Mouse (Mus musculus): Measurements from ENCODE around the gene Gxylt1. TPM values are rescaled to one million over a fixed set of nuclear protein-coding genes. Genes with fewer than 3 reads are reported as not detected.
"Not testable (repeated sequence)": the region's sequence is repeated elsewhere in the genome, so short reads cannot be mapped to it uniquely, and the experiment has no call there.

Gene Gxylt1
- total RNA-seq (2014; rRNA removed) = 5.7 and 6.1 TPM in 2 replicates
- polyA plus RNA-seq (2012; rRNA removed) = 1.4 and 1.5 TPM in 2 replicates

DNA sequence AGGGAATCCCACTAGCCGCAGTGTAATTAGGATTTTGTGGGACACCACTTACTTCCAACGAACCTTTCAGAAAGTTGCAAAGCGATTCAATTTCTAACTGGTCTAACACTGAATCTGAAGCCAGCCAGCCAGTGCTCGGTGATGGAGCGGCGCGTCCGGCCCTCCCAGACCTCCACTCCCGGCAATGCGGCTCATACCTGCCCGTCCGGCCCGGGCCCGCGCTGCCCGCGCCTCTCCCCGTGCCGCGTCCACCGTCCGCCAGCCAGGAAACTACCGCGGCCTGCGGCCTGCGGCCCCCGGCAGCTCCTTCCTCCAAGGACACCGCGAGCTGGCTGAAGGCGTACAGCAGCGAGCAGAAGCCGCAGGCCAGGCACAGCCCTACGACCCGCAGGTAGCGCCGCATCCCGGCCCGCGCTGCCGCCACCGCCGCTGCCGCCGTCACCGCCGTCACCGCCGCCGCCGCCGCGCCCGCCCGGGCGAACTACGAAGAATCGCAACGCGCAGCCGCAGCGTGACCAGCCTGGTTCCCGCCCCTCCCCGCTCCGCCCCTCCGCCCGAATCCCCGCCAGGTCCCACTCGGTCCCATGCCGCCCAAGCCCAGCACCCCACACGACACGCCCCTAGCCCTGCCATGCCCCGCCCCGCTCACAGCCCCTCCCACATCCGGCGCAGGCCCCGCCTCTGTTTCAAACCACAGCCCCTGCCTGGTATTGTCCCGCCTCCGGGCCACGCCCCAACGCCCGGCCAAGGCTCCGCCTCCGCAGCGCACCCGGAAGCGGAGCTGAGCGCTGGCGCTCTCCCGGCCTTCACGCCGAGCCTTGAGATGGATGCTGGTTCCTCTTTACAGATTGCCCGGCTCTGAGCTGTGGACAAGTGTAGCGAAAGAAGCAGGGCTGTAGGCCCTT lies at the start of gene Gxylt1:
Gene Gxylt1 (minus strand): TSS at position 501 of the 905 bp plus-strand sequence.
- H3K4me3 ChIP-seq (ENCODE audit: insufficient read depth, low read depth, low read length) = peak within 1 kb of the TSS; percentile 79
- H3K4me1 ChIP-seq (ENCODE audit: control insufficient read depth, insufficient read depth, low read length) = peaks cover 5% of the 10 kb centered on the region
- peak; percentile 69; the same call in 1 of the 2 replicates for TF ChIP-seq POLR2A (IDR thresholded peaks at IDR 0.05; ENCODE audit: extremely low read depth, insufficient read depth, low read length)
- TF ChIP-seq CTCF (IDR thresholded peaks at IDR 0.05; ENCODE audit: low read depth, low read length) = no peak
- peak within 1 kb of the TSS; percentile 92 for H3K9ac ChIP-seq (ENCODE audit: low read depth, low read length)
- peak; percentile 82 for DNase-seq (ENCODE audit: extremely low read depth, low read depth, low spot score)
- no peaks in the 10 kb centered on the region for H3K36me3 ChIP-seq (ENCODE audit: control insufficient read depth, insufficient read depth, low read length)
- peak within 1 kb of the TSS; percentile 34; the same call in 1 of the 2 replicates for H3K27ac ChIP-seq (replicated peaks; ENCODE audit: insufficient read depth, low read depth, low read length)
- H3K27me3 ChIP-seq (ENCODE audit: control insufficient read depth, insufficient read depth, low read length) = no peaks in the 10 kb centered on the region
- H3K79me2 ChIP-seq (ENCODE audit: control insufficient read depth, insufficient read depth, low read length) = peaks cover 18% of the 10 kb centered on the region; the same call in 1 of the 2 replicates
- WGBS = under 1% methylated on average over 93 of the region's 93 CpGs

DNA sequence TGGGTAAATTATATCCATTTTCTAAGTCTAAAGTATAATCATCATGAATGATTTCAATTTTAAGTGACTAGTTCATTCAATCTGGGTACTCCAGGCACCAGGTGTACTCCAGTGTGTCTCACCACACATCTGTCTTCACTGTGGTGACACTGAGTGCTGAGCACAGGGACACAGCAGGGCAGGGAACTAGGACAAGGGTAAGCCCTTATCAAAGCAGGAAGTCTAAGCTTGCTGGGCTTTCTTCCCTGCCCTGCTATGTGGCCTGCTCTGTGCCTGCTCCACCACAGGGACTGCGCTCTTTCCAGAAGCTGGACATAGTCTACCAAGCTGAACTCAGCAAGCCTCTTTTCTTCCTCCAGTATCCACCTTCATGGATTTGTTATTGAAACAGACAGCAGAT lies 43.8 kb upstream of the Gxylt1 start:
- Histone ChIP-seq H3K4me3 (ENCODE audit: insufficient read depth, low read depth, low read length) (no peak overlapping the region), H3K27ac (replicated peaks; ENCODE audit: insufficient read depth, low read depth, low read length) (no peak overlapping the region), H3K36me3 (ENCODE audit: control insufficient read depth, insufficient read depth, low read length) (no peaks in the 10 kb centered on the region), H3K27me3 (ENCODE audit: control insufficient read depth, insufficient read depth, low read length) (no peaks in the 10 kb centered on the region), H3K79me2 (ENCODE audit: control insufficient read depth, insufficient read depth, low read length) (peaks cover 15% of the 10 kb centered on the region; the same call in 1 of the 2 replicates), H3K9ac (ENCODE audit: low read depth, low read length) (no peak overlapping the region), H3K4me1 (ENCODE audit: control insufficient read depth, insufficient read depth, low read length) (no peaks in the 10 kb centered on the region)
- WGBS = 44% methylated on average over 1 of the region's 1 CpGs
- peak; percentile 69 for DNase-seq (ENCODE audit: extremely low read depth, low read depth, low spot score)
- no peak for TF ChIP-seq CTCF (IDR thresholded peaks at IDR 0.05; ENCODE audit: low read depth, low read length)
- no peak for TF ChIP-seq POLR2A (IDR thresholded peaks at IDR 0.05; ENCODE audit: extremely low read depth, insufficient read depth, low read length)

DNA sequence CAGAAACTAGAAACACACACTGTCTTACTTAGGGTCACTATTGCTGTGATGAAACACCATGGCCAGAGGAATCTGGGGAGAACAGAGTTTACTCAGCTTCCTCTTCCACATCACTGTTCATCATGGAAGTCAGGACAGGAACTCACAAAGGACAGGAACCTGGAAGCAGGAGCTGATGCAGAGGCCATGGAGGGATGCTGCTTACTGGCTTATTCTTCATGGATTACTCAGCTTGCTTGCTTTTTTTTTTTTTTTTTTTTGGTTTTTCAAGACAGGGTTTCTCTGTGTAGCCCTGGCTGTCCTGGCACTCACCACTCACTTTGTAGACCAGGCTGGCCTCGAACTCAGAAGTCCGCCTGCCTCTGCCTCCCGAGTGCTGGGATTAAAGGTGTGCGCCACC lies 35.3 kb upstream of the Gxylt1 start:
- not testable (repeated sequence) for H3K36me3 ChIP-seq (ENCODE audit: control insufficient read depth, insufficient read depth, low read length); H3K27me3 ChIP-seq (ENCODE audit: control insufficient read depth, insufficient read depth, low read length); H3K4me3 ChIP-seq (ENCODE audit: insufficient read depth, low read depth, low read length); H3K27ac ChIP-seq (replicated peaks; ENCODE audit: insufficient read depth, low read depth, low read length); H3K9ac ChIP-seq (ENCODE audit: low read depth, low read length); H3K4me1 ChIP-seq (ENCODE audit: control insufficient read depth, insufficient read depth, low read length)
- 98% methylated on average over 4 of the region's 4 CpGs for WGBS
- peak; percentile 17 for DNase-seq (ENCODE audit: extremely low read depth, low read depth, low spot score)
- peaks cover 21% of the 10 kb centered on the region; the same call in 1 of the 2 replicates for H3K79me2 ChIP-seq (ENCODE audit: control insufficient read depth, insufficient read depth, low read length)

DNA sequence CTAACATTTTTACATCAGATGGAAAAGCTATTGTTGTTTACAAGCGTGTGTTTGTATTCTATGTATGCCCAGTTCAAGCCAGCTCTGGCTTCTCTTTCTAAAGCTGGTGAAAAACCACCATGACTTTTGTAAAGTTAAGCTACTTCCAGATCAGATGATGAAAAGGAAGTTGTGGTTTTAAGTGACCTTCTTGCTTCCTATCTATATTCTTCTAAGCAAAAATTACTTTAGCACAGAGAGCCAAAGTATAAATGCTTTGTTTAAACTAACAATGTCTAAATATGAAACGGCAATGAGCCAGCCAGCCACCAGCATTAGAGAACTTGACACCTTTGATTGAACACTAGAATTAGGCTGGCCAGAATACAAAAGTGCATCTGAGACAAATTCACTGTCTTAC lies 23.2 kb upstream of the Gxylt1 start:
- no peak for DNase-seq (ENCODE audit: extremely low read depth, low read depth, low spot score)

DNA sequence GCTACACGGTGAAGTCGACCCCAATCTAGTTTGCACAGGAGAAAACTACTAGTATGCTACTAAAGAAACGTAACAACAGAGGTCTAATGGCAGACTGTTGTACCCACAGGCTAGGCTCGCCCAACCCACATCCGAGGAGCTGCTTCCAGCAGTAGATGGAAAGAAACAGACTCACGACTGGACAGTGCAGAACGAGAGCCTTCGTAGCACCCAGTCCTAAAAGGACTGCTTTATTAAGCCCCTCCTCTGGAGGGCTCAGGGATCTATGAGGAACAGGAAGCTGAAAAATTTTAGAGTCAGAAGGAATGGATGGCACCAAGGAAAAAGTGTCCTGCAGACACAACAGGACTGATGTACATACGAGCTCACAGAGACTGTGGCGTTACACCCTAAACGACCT lies 19.5 kb upstream of the Gxylt1 start:
- no peak overlapping the region for H3K27ac ChIP-seq (replicated peaks; ENCODE audit: insufficient read depth, low read depth, low read length)
- no peak for DNase-seq (ENCODE audit: extremely low read depth, low read depth, low spot score)
- H3K27me3 ChIP-seq (ENCODE audit: control insufficient read depth, insufficient read depth, low read length) = no peaks in the 10 kb centered on the region
- TF ChIP-seq POLR2A (IDR thresholded peaks at IDR 0.05; ENCODE audit: extremely low read depth, insufficient read depth, low read length) = no peak
- TF ChIP-seq CTCF (IDR thresholded peaks at IDR 0.05; ENCODE audit: low read depth, low read length) = no peak
- 80% methylated on average over 11 of the region's 11 CpGs for WGBS
- H3K79me2 ChIP-seq (ENCODE audit: control insufficient read depth, insufficient read depth, low read length) = peaks cover 14% of the 10 kb centered on the region; the same call in 1 of the 2 replicates
- no peak overlapping the region for H3K4me3 ChIP-seq (ENCODE audit: insufficient read depth, low read depth, low read length)
- peaks cover 1% of the 10 kb centered on the region; the same call in 1 of the 2 replicates for H3K4me1 ChIP-seq (ENCODE audit: control insufficient read depth, insufficient read depth, low read length)
- no peak overlapping the region for H3K9ac ChIP-seq (ENCODE audit: low read depth, low read length)
- no peaks in the 10 kb centered on the region for H3K36me3 ChIP-seq (ENCODE audit: control insufficient read depth, insufficient read depth, low read length)

More for the DNA sequence above, 23.2 kb upstream of the Gxylt1 start:
- H3K36me3 ChIP-seq (ENCODE audit: control insufficient read depth, insufficient read depth, low read length) = no peaks in the 10 kb centered on the region
- TF ChIP-seq POLR2A (IDR thresholded peaks at IDR 0.05; ENCODE audit: extremely low read depth, insufficient read depth, low read length) = no peak
- TF ChIP-seq CTCF (IDR thresholded peaks at IDR 0.05; ENCODE audit: low read depth, low read length) = no peak
- peaks cover 27% of the 10 kb centered on the region; the same call in 1 of the 2 replicates for H3K79me2 ChIP-seq (ENCODE audit: control insufficient read depth, insufficient read depth, low read length)
- 82% methylated on average over 2 of the region's 2 CpGs for WGBS
- H3K4me1 ChIP-seq (ENCODE audit: control insufficient read depth, insufficient read depth, low read length) = peaks cover 1% of the 10 kb centered on the region; the same call in 1 of the 2 replicates
- no peak overlapping the region for H3K4me3 ChIP-seq (ENCODE audit: insufficient read depth, low read depth, low read length)
- H3K9ac ChIP-seq (ENCODE audit: low read depth, low read length) = no peak overlapping the region
- H3K27ac ChIP-seq (replicated peaks; ENCODE audit: insufficient read depth, low read depth, low read length) = no peak overlapping the region
- no peaks in the 10 kb centered on the region for H3K27me3 ChIP-seq (ENCODE audit: control insufficient read depth, insufficient read depth, low read length)

DNA sequence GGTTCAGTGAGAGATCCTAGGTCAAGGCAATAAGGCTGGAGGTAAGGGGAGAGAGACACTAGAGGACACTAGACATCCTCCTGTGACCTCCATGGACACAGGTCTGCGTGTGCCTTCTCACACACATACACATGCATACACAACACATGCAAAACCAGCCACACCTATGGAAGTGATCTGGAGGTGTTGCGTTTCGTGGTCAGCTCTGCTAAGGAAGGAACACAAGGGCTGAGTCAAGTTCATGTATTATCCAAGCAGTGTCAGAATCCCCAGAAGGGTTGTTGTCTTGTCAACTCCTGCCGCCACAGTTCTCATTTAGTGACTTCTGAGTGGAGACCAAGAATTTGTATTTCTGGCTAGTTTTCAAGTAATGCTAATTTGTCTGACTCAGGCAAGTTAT lies 13.3 kb upstream of the Gxylt1 start:
- TF ChIP-seq CTCF (IDR thresholded peaks at IDR 0.05; ENCODE audit: low read depth, low read length) (no peak), POLR2A (IDR thresholded peaks at IDR 0.05; ENCODE audit: extremely low read depth, insufficient read depth, low read length) (no peak)
- 89% methylated on average over 4 of the region's 4 CpGs for WGBS
- Histone ChIP-seq H3K36me3 (ENCODE audit: control insufficient read depth, insufficient read depth, low read length) (peaks cover 9% of the 10 kb centered on the region), H3K27ac (replicated peaks; ENCODE audit: insufficient read depth, low read depth, low read length) (no peak overlapping the region), H3K27me3 (ENCODE audit: control insufficient read depth, insufficient read depth, low read length) (no peaks in the 10 kb centered on the region), H3K9ac (ENCODE audit: low read depth, low read length) (no peak overlapping the region), H3K79me2 (ENCODE audit: control insufficient read depth, insufficient read depth, low read length) (no peaks in the 10 kb centered on the region; the same call in 1 of the 2 replicates), H3K4me3 (ENCODE audit: insufficient read depth, low read depth, low read length) (no peak overlapping the region), H3K4me1 (ENCODE audit: control insufficient read depth, insufficient read depth, low read length) (no peaks in the 10 kb centered on the region)
- no peak for DNase-seq (ENCODE audit: extremely low read depth, low read depth, low spot score)

Data from liver, adult 2 months (tissue).